Mouse (Mus musculus) neutrophil, adult 65 days (primary cell): Measurements from ENCODE around the gene Itprip. TPM values are rescaled to one million over a fixed set of nuclear protein-coding genes. Genes with fewer than 3 reads are reported as not detected.

Experiments used
- total RNA-seq: library from RNA; stranded (reverse); gene quantifications from 2 replicates; pipeline ENCODE4 v1.2.4, GENCODE M21; 2023

Gene Itprip
- total RNA-seq = 244 and 314 TPM in 2 replicates

GRCm38 (mm10) chr19:47919126-47919965, at the start of gene Itprip, which contains the start of gene Cfap43:
Gene Itprip (minus strand): TSS chr19:47919299.
Gene Cfap43 (minus strand): TSS chr19:47919287.

GRCm38 (mm10) chr19:47937443-47938406, 18.6 kb upstream of the Itprip start, which contains the start of gene Cfap58:
Gene Cfap58 (plus strand): TSS chr19:47937675.

DNA sequence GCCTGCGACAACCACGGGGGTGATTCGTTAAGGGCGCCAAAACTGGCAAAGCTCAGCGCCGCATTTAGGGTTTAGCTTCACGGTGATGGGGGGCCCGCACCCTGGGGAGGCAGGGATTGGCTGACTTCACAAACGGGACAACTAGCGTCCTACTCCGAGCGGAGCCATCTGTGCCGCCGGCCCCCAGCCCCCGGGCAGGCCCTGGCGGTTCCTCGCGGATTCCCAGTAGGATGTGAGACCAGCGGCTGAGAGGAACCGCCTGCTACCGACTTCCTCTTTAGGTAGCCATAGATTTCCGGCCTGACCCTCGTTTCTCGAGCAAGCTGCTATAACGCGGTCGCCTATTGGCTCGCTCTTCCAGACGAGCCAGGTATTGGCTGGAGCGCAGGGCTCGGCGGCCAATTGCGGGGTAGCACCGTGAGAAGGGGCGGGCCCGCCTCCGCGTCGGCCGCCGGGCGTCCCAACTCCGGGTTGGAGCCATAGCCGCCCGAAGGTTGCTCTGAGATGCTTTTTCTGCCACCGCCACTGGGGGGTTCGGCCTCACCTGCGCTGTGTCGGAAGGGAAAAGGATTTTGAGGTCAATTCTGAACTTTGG, 53.6 kb downstream of the Itprip start, which contains the start of gene Gsto2:
Gene Gsto2, plus strand, starts transcription at position 182 of the 595 bp plus-strand sequence.

DNA sequence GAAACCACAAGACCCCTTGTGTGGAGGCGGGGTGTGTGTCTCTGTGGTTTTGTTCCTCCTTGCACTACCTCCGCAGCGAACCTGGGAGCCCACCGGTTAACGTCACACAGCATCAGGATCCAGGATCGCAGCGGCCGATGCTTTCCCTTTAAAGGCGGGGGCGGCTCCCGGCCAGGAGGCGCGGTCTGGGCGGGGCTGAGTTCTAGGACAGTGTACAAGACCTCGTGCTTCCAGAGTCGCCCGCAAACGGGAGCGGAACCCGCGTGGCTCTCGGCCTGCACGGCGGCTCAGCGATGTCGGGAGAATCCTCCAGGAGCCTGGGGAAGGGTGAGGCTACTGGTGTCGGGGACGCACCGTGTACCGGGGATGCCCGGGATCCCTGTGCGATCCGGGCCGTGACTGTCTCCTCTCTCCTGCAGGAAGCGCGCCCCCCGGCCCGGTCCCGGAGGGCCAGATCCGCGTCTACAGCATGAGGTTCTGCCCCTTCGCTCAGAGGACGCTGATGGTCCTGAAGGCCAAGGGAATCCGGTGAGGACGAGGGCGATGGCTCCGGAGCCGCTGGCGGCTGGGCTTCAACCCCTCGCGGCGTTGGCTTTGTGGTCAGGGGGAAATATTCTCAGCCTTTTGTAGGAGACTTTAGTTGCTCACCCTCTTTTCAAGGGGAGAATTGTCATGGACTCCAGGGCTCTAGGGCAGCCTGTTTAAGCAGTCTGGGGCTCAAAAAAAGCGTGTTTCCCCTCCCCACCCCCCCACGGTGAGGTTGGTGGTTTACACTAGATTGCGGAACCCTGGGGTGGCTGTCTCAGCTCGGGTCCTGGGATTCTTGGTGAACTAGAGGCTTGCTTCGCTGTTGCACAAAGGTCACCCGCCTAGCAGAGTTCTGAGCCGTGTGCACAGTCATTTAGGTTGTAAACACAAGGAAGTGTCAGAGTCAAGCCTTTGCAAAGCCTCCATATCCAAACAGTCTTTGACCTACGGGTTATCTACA, 64.0 kb downstream of the Itprip start, which contains the start of gene Gsto1:
Gene Gsto1, plus strand, starts transcription at position 175 of the 988 bp plus-strand sequence.

Other genes with a start within 250 kb of the Itprip start
- not detected in 2 replicates for gene Col17a1, start 227.2 kb downstream of the Itprip start, total RNA-seq
- gene Sfr1, start 187.6 kb downstream of the Itprip start, total RNA-seq = 63.1 and 74.4 TPM in 2 replicates
- 60.4 and 65.2 TPM in 2 replicates for gene Gsto1, start 64.3 kb downstream of the Itprip start, total RNA-seq
- not detected in 2 replicates for gene Gsto2, start 53.8 kb downstream of the Itprip start, total RNA-seq
- not detected in 2 replicates for gene Cfap43, start within 50 bp of the Itprip start, total RNA-seq
- gene Cfap58, start 18.4 kb upstream of the Itprip start, total RNA-seq = not detected in 2 replicates